Mouse (Mus musculus) neural tube, embryonic 15.5 days (tissue): ENCODE results near the gene Npc1l1. TPM values are rescaled to one million over a fixed set of nuclear protein-coding genes. Genes with fewer than 3 reads are reported as not detected.
"Not testable (repeated sequence)": the region's sequence is repeated elsewhere in the genome, so short reads cannot be mapped to it uniquely, and the experiment has no call there.

Experiments
- ATAC-seq: fragments of 200-750 bp; cut with Nextera tagmentation; 2 replicates; pipeline ENCODE4 v1.8.0; 2017; ENCODE audit warnings: mild to moderate bottlenecking, moderate TSS enrichment, moderate library complexity; ENCODE audit not compliant: low FRiP score
- H3K27ac ChIP-seq: fragments of 300-500 bp; sonication (generic); replicated peaks from 2 replicates; pipeline ENCODE4 v1.5.1; 2015; ENCODE audit warnings: mild to moderate bottlenecking, inconsistent platforms
- H3K27me3 ChIP-seq: fragments of 300-500 bp; sonication (generic); replicated peaks from 2 replicates; pipeline ENCODE4 v1.6.1; 2015; ENCODE audit warnings: inconsistent platforms
- H3K36me3 ChIP-seq: fragments of 300-500 bp; sonication (generic); 2 replicates; pipeline ENCODE4 v1.6.1; 2015; ENCODE audit warnings: inconsistent platforms
- H3K4me1 ChIP-seq: fragments of 300-500 bp; sonication (generic); 2 replicates; pipeline ENCODE4 v1.6.1; 2015; ENCODE audit warnings: inconsistent platforms
- H3K4me2 ChIP-seq: fragments of 300-500 bp; sonication (generic); 2 replicates; pipeline ENCODE4 v1.6.1; 2015; ENCODE audit warnings: inconsistent platforms, mild to moderate bottlenecking, moderate library complexity
- H3K4me3 ChIP-seq: fragments of 300-500 bp; sonication (generic); replicated peaks from 2 replicates; pipeline ENCODE4 v1.5.1; 2015; ENCODE audit warnings: mild to moderate bottlenecking, inconsistent platforms
- H3K9ac ChIP-seq: fragments of 300-500 bp; sonication (generic); replicated peaks from 2 replicates; pipeline ENCODE4 v1.6.1; 2015; ENCODE audit warnings: mild to moderate bottlenecking, inconsistent platforms
- H3K9me3 ChIP-seq: fragments of 300-500 bp; sonication (generic); replicated peaks from 2 replicates; pipeline ENCODE4 v1.6.1; 2016; ENCODE audit warnings: inconsistent platforms
- WGBS: fragments of 180-500 bp; shearing (Covaris S2); methylation state at CpG from one replicate; pipeline ENCODE4 v1.1.7; 2015; ENCODE audit warnings: mixed read lengths; 5-methylcytosine and 5-hydroxymethylcytosine counted together
- polyA plus RNA-seq: library from polyadenylated mRNA; unstranded; fragments of >200 nt; fragmentation: Nextera tagmentation; extraction: Ambion mirVana; gene quantifications from 2 replicates; pipeline ENCODE4 v1.2.1, GENCODE M21; 2015

Npc1l1 gene
- polyA plus RNA-seq, result 0.09 and 0.11 TPM in 2 replicates

GRCm38 (mm10) chr11:6230012-6230411 lies at the start of gene Npc1l1:
Npc1l1 (minus strand) TSS chr11:6230143.
- H3K9me3 ChIP-seq, result 0 out of 2 replicates have a peak, but pooled peaks cover 3% of the 10 kb centered on the region

DNA sequence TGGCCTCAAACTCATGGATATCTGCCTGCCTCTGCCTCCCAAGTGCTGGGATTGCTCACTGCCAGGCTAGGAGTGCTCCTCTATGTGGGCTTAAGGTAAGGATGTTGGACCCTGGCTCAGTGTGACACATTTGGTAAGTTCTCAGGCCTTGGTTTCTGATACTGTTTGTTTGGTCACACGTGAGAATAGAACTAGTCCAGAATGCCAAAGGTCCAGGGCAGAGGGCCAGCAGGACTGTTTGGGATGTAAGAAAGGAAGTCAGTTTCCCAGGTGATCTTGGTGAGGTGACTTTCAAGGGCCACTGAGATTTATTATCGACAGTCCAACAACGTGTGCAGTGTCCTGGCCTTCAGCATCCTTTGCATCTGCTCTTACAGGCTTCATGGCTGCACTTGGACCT lies 46.5 kb upstream of the Npc1l1 start:
- Histone ChIP-seq H3K36me3 (peaks cover 8% of the 10 kb centered on the region), H3K9ac (no peak overlapping the region), H3K4me2 (no peak overlapping the region), H3K4me1 (peaks cover 28% of the 10 kb centered on the region), H3K4me3 (no peak overlapping the region), H3K27me3 (no peaks in the 10 kb centered on the region), H3K9me3 (no peaks in the 10 kb centered on the region), H3K27ac (no peak overlapping the region)
- WGBS, result 79% methylated on average over 3 of the region's 3 CpGs
- no peak for ATAC-seq

More at GRCm38 (mm10) chr11:6230012-6230411, at the start of gene Npc1l1:
- no peaks in the 10 kb centered on the region for H3K27me3 ChIP-seq
- H3K27ac ChIP-seq, result no peak within 1 kb of the TSS
- H3K36me3 ChIP-seq, result no peaks in the 10 kb centered on the region
- H3K4me2 ChIP-seq, result no peak within 1 kb of the TSS
- WGBS, result 84% methylated on average over 7 of the region's 7 CpGs
- H3K4me3 ChIP-seq, result no peak within 1 kb of the TSS
- no peak within 1 kb of the TSS for H3K9ac ChIP-seq
- ATAC-seq, result no peak
- H3K4me1 ChIP-seq, result no peaks in the 10 kb centered on the region

- Histone ChIP-seq H3K36me3 (peaks cover 20% of the 10 kb centered on the region), H3K4me1 (peaks cover 28% of the 10 kb centered on the region), H3K9ac (peak overlapping the region; percentile 92; the same call in 1 of the 2 replicates), H3K27ac (peak overlapping the region; percentile 81), H3K27me3 (no peaks in the 10 kb centered on the region), H3K9me3 (no peaks in the 10 kb centered on the region), H3K4me2 (peak overlapping the region; percentile 81), H3K4me3 (peak overlapping the region; percentile 97)
- no peak; the same call in 1 of the 2 replicates for ATAC-seq
- 22% methylated on average over 7 of the region's 7 CpGs for WGBS
Observed at GRCm38 (mm10) chr11:6275094-6275484, 45.1 kb upstream of the Npc1l1 start.

DNA sequence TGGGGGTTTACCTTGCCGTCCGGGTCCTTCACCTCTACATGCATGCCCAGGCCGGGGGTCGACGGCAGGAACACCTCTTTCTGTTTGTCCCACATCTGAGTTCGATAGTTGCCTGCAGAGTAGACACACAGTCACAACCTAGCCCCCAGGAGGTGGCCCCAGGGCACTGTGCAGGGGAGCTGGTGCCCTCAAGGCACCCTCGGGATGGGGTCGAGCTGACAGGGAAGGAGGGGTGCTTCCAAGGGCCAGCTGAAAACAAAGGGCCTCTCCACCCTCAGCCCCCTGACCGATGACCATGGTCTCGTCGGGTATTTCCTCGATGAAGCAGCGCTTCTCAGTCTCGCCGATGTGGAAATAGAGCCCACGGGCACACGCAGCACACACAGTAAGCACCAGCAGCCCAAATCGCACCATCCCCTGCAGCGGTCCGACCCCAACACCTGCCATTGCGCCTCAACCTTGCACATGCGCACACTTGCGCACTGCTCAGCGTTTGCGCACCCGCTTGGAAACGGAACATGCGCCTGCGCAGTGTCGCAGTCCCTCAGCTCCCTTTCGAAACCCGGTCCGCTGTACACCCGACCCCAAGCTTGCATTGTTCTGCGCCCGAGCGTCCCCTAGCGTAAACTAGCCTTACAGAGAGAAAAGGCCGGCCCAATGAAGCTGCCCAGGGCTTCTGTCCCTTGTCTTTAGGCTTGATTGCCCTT lies 44.6 kb upstream of the Npc1l1 start, which contains the start of gene Tmed4:
Gene Tmed4, minus strand, starts transcription at position 484 of the 707 bp plus-strand sequence.
- 0% methylated on average over 39 of the region's 39 CpGs for WGBS

GRCm38 (mm10) chr11:6273607-6274006 lies 43.7 kb upstream of the Npc1l1 start:
- H3K4me2 ChIP-seq, result peak overlapping the region; percentile 81
- WGBS, result 62% methylated on average over 11 of the region's 11 CpGs
- no peaks in the 10 kb centered on the region for H3K9me3 ChIP-seq
- H3K9ac ChIP-seq, result peak overlapping the region; percentile 92
- no peak for ATAC-seq
- no peak overlapping the region for H3K27ac ChIP-seq
- H3K4me3 ChIP-seq, result peak overlapping the region; percentile 97
- H3K27me3 ChIP-seq, result no peaks in the 10 kb centered on the region
- H3K36me3 ChIP-seq, result peaks cover 26% of the 10 kb centered on the region
- peaks cover 31% of the 10 kb centered on the region for H3K4me1 ChIP-seq

More for the DNA sequence above, 44.6 kb upstream of the Npc1l1 start, which contains the start of gene Tmed4:
- Histone ChIP-seq H3K4me3 (peak within 1 kb of the TSS; percentile 97), H3K9ac (peak within 1 kb of the TSS; percentile 92), H3K27ac (peak within 1 kb of the TSS; percentile 81), H3K4me1 (peaks cover 28% of the 10 kb centered on the region), H3K36me3 (peaks cover 22% of the 10 kb centered on the region), H3K4me2 (peak within 1 kb of the TSS; percentile 81), H3K9me3 (no peaks in the 10 kb centered on the region), H3K27me3 (no peaks in the 10 kb centered on the region)
- ATAC-seq, result peak; percentile 97

GRCm38 (mm10) chr11:6267320-6268254 lies 37.6 kb upstream of the Npc1l1 start, which contains the start of gene Ddx56:
Ddx56 (minus strand) TSS chr11:6267772.
- ATAC-seq, result peak; percentile 98
- peaks cover 65% of the 10 kb centered on the region for H3K36me3 ChIP-seq

DNA sequence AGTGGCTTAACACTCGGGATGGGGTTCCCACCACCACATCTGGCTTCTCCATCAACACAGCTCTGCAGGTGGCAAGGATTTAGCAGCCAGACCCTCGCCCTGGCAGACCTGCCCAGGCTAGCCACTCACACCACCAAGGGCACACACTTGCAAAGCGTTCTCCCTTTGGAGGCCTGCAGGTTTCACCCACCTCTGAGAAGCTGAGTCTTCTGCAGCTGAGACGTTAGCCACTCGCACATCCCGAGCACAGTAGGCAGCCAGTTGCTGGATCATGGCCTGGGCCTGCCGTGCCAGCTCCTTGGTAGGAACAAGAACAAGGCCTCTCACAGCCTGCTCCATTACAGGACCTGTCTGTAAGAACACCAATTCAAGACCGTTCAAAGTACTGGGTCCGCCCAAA lies 36.7 kb upstream of the Npc1l1 start:
- Histone ChIP-seq H3K9me3 (no peaks in the 10 kb centered on the region), H3K9ac (peak overlapping the region; percentile 88), H3K36me3 (peaks cover 68% of the 10 kb centered on the region), H3K27ac (no peak overlapping the region), H3K4me1 (peaks cover 25% of the 10 kb centered on the region), H3K4me3 (peak overlapping the region; percentile 90), H3K4me2 (peak overlapping the region; percentile 80), H3K27me3 (no peaks in the 10 kb centered on the region)
- no peak for ATAC-seq
- WGBS, result 75% methylated on average over 9 of the region's 9 CpGs

More at GRCm38 (mm10) chr11:6267320-6268254, 37.6 kb upstream of the Npc1l1 start, which contains the start of gene Ddx56:
- WGBS, result 2% methylated on average over 50 of the region's 50 CpGs
- H3K9me3 ChIP-seq, result no peaks in the 10 kb centered on the region
- peak within 1 kb of the TSS; percentile 80 for H3K4me2 ChIP-seq
- H3K4me1 ChIP-seq, result peaks cover 32% of the 10 kb centered on the region
- peak within 1 kb of the TSS; percentile 90 for H3K4me3 ChIP-seq
- no peaks in the 10 kb centered on the region for H3K27me3 ChIP-seq
- peak within 1 kb of the TSS; percentile 95 for H3K27ac ChIP-seq
- H3K9ac ChIP-seq, result peak within 1 kb of the TSS; percentile 88

DNA sequence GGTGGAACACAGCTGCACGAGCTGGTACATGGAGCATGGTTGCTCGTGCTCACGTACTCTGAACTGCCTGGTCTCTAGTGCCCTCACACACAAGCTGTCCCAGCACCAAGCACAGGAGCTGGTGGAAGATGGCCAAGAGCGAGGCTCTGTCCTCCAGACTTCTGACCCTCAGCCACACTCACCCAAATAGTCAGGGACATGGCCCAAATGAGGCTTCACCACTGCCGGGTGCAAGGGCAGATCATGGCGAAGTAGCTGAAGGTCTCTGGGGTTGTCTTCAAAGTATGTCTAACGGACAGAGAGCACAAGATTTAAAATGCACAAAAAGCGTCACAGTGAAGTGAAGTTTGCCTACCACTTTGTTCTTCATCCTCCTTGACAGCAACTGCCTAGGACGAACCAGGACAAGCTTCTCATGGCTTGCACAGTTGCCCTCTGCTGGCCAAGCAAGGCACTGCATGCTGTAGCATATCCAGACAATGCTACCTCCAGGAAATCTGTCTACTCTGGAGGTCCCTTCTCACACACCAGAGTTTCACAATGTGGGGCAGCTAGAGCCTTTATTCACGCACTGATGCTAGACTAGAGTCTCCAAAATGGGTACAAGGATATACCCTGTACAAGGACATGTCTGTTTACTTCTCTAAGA lies 31.6 kb upstream of the Npc1l1 start:
- Histone ChIP-seq H3K9ac (no peak overlapping the region), H3K4me2 (no peak overlapping the region), H3K36me3 (peaks cover 92% of the 10 kb centered on the region), H3K4me1 (peaks cover 13% of the 10 kb centered on the region), H3K27me3 (no peaks in the 10 kb centered on the region), H3K27ac (no peak overlapping the region), H3K4me3 (no peak overlapping the region), H3K9me3 (no peaks in the 10 kb centered on the region)
- 80% methylated on average over 10 of the region's 10 CpGs for WGBS
- ATAC-seq, result peak; percentile 59; the same call in 1 of the 2 replicates

DNA sequence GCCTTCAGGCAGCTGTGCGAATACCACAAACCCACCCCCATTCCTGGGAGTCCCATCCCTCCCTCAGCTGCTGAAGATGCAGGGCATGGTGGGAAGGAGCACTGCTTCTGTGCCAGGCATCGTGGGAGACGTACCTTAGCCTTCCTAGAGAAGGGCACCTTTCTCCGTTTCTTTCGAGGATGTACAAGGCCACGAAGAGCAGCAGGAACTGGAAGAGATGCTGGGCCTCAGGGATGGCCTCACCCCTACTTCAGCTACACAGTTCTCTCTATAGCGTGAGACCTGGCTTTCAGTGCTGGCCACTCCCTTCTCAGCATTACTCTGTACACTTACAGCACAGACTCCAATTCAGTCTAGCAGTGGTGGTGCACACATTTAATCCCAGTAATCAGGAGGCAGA lies 29.5 kb upstream of the Npc1l1 start:
- no peak overlapping the region for H3K4me2 ChIP-seq
- no peaks in the 10 kb centered on the region for H3K27me3 ChIP-seq
- H3K9me3 ChIP-seq, result no peaks in the 10 kb centered on the region
- WGBS, result 93% methylated on average over 7 of the region's 7 CpGs
- no peak for ATAC-seq
- no peaks in the 10 kb centered on the region for H3K4me1 ChIP-seq
- H3K36me3 ChIP-seq, result peaks cover 71% of the 10 kb centered on the region
- H3K27ac ChIP-seq, result no peak overlapping the region
- no peak overlapping the region for H3K9ac ChIP-seq
- H3K4me3 ChIP-seq, result no peak overlapping the region

- Histone ChIP-seq H3K4me2 (no peak overlapping the region), H3K27me3 (no peaks in the 10 kb centered on the region), H3K27ac (no peak overlapping the region), H3K36me3 (peaks cover 44% of the 10 kb centered on the region), H3K9me3 (no peaks in the 10 kb centered on the region), H3K4me1 (no peaks in the 10 kb centered on the region), H3K4me3 (no peak overlapping the region), H3K9ac (no peak overlapping the region)
- no peak for ATAC-seq
- WGBS, result 72% methylated on average over 6 of the region's 6 CpGs
Observed at GRCm38 (mm10) chr11:6256490-6257072, 26.6 kb upstream of the Npc1l1 start.

DNA sequence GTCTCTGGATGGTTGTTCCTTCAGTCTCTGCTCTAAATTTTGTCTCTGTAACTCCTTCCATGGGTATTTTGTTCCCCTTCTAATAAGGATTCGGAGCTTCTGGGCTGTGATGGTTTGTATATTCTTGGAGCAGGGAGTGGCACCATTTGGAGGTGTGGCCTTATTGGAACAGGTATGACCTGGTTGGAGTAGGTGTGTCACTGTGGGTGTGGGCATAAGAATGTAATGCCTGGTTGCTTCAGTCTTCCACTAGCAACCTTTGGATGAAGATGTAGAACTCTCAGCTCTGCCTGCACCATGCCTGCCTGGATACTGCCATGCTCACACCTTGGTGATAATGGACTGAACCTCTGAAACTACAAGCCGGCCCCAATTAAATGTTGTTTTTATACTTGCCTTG lies 24.7 kb upstream of the Npc1l1 start:
- not testable (repeated sequence) for H3K27ac ChIP-seq, H3K4me3 ChIP-seq, H3K9ac ChIP-seq, H3K27me3 ChIP-seq, H3K9me3 ChIP-seq, H3K4me1 ChIP-seq, H3K4me2 ChIP-seq, ATAC-seq
- H3K36me3 ChIP-seq, result peaks cover 24% of the 10 kb centered on the region
- WGBS, result 93% methylated on average over 2 of the region's 2 CpGs
